Mouse (Mus musculus) lung, embryonic 15.5 days (tissue): ENCODE measurements around the gene Gm9603. TPM values are rescaled to one million over a fixed set of nuclear protein-coding genes. Genes with fewer than 3 reads are reported as not detected.
"Not testable (repeated sequence)": the region's sequence is repeated elsewhere in the genome, so short reads cannot be mapped to it uniquely, and the experiment has no call there.

Experiments
- ATAC-seq: fragments of 200-750 bp; cut with Nextera tagmentation; 2 replicates; pipeline ENCODE4 v1.8.0; 2017; ENCODE audit warnings: moderate number of reproducible peaks, borderline replicate concordance; ENCODE audit not compliant: low FRiP score, low TSS enrichment; ENCODE audit errors: extremely low read depth
- H3K27ac ChIP-seq: fragments of 300-500 bp; sonication (generic); 2 replicates; pipeline ENCODE4 v1.5.1; 2015; ENCODE audit warnings: moderate library complexity, mild to moderate bottlenecking, inconsistent platforms
- H3K27me3 ChIP-seq: fragments of 300-500 bp; sonication (generic); 2 replicates; pipeline ENCODE4 v1.6.1; 2015; ENCODE audit warnings: inconsistent platforms
- H3K36me3 ChIP-seq: fragments of 300-500 bp; sonication (generic); 2 replicates; pipeline ENCODE4 v1.6.1; 2015; ENCODE audit warnings: inconsistent platforms
- H3K4me1 ChIP-seq: fragments of 300-500 bp; sonication (generic); 2 replicates; pipeline ENCODE4 v1.6.1; 2015; ENCODE audit warnings: inconsistent platforms
- H3K4me2 ChIP-seq: fragments of 300-500 bp; sonication (generic); 2 replicates; pipeline ENCODE4 v1.6.1; 2015; ENCODE audit warnings: inconsistent platforms, mild to moderate bottlenecking, moderate library complexity
- H3K4me3 ChIP-seq: fragments of 300-500 bp; sonication (generic); 2 replicates; pipeline ENCODE4 v1.5.1; 2015; ENCODE audit warnings: mild to moderate bottlenecking, inconsistent platforms
- H3K9ac ChIP-seq: fragments of 300-500 bp; sonication (generic); 2 replicates; pipeline ENCODE4 v1.6.1; 2015; ENCODE audit warnings: inconsistent platforms
- H3K9me3 ChIP-seq: fragments of 300-500 bp; sonication (generic); 2 replicates; pipeline ENCODE4 v1.6.1; 2016; ENCODE audit warnings: inconsistent platforms
- WGBS: fragments of 180-500 bp; shearing (Covaris S2); methylation state at CpG from one replicate; pipeline ENCODE4 v1.1.7; 2015; 5-methylcytosine and 5-hydroxymethylcytosine counted together
- polyA plus RNA-seq: library from polyadenylated mRNA; unstranded; fragments of >200 nt; fragmentation: Nextera tagmentation; extraction: Ambion mirVana; gene quantifications from 2 replicates; pipeline ENCODE4 v1.2.1, GENCODE M21; 2015

Gene Gm9603
- polyA plus RNA-seq = not detected in 2 replicates

GRCm38 (mm10) chr14:5687357-5687756 lies at the start of gene Gm9603:
Gene Gm9603, minus strand, starts transcription at chr14:5687457.
- not testable (repeated sequence) for H3K9me3 ChIP-seq, H3K4me1 ChIP-seq, H3K27ac ChIP-seq, H3K4me3 ChIP-seq, H3K9ac ChIP-seq, H3K27me3 ChIP-seq, H3K4me2 ChIP-seq, ATAC-seq, H3K36me3 ChIP-seq
- no CpG with 5 or more reads among the region's 2 CpGs for whole genome bisulfite sequencing

DNA sequence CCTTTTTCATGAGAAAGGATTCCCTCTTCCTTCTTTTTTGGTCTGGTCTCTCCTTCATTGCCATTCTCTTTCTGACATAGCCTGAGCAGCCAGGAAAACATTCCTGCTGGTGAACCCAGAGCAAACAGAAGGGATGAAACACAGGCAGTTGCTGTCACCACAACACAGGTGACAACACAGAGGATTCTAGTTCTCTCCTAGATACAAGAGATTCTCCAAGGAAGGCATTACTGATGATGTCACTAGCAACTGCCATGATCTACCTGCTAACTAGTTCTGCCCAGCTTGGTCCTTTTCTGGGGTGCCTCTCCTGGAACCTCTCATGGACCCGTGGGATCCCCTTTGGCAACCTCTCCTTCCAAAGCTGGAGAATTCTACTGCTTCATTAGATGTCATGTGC lies 54.3 kb downstream of the Gm9603 start, which contains the start of gene Gm8265:
Gm8265 (minus strand) TSS at position 101 of the 400 bp plus-strand sequence.
- H3K36me3 ChIP-seq, H3K4me1 ChIP-seq, H3K4me3 ChIP-seq, H3K4me2 ChIP-seq, ATAC-seq, H3K9me3 ChIP-seq, H3K9ac ChIP-seq, H3K27ac ChIP-seq, H3K27me3 ChIP-seq: not testable (repeated sequence)
- no CpG with 5 or more reads among the region's 1 CpGs for WGBS

Other genes with a start within 250 kb of the Gm9603 start
- gene Gm3194, start 232.0 kb downstream of the Gm9603 start, polyA plus RNA-seq = 0.39 and 0.50 TPM in 2 replicates
- not detected in 2 replicates for gene Gm8246, start 209.6 kb downstream of the Gm9603 start, polyA plus RNA-seq
- gene Gm3187, start 203.2 kb downstream of the Gm9603 start, polyA plus RNA-seq = not detected in 2 replicates
- gene Gm3488, start 185.8 kb downstream of the Gm9603 start, polyA plus RNA-seq = 1.2 and 1.5 TPM in 2 replicates
- gene Gm3532, start 149.0 kb downstream of the Gm9603 start, polyA plus RNA-seq = 0.23 TPM in 1 of 2 replicates, not detected in the other
- gene Gm8265, start 54.4 kb downstream of the Gm9603 start, polyA plus RNA-seq = not detected in 2 replicates
- 0.52 TPM in 1 of 2 replicates, not detected in the other for gene Gm3373, start 54.1 kb upstream of the Gm9603 start, polyA plus RNA-seq
- 0.50 and 0.57 TPM in 2 replicates for gene Gm3383, start 120.5 kb upstream of the Gm9603 start, polyA plus RNA-seq
- gene Gm3424, start 142.9 kb upstream of the Gm9603 start, polyA plus RNA-seq = not detected in 2 replicates
- 0.10 and 0.24 TPM in 2 replicates for gene Gm8237, start 192.9 kb upstream of the Gm9603 start, polyA plus RNA-seq